Mouse (Mus musculus) G1E-ER4 (cell line): ENCODE results near the gene Slc9a3r2. TPM values are rescaled to one million over a fixed set of nuclear protein-coding genes. Genes with fewer than 3 reads are reported as not detected.

Source experiments
- GATA1 ChIP-seq: IDR thresholded peaks from one replicate; pipeline ENCODE4 v1.8.0; 2012; ENCODE audit warnings: low read length, inconsistent platforms
- polyA plus RNA-seq: library from polyadenylated mRNA; stranded (reverse); fragments of >175 nt; gene quantifications from 2 replicates; pipeline ENCODE4 v1.2.3, GENCODE M21; 2012

Gene Slc9a3r2
- polyA plus RNA-seq, 1 experiment: not detected

GRCm38 (mm10) chr17:24630072-24630471 is 20.1 kb downstream of the Slc9a3r2 start:
- no peak for TF ChIP-seq GATA1

GRCm38 (mm10) chr17:24628646-24629045 is 21.5 kb downstream of the Slc9a3r2 start:
- TF ChIP-seq GATA1: no peak

- no peak for TF ChIP-seq GATA1
These were observed 24.7 kb downstream of the Slc9a3r2 start for GRCm38 (mm10) chr17:24625472-24625871.

GRCm38 (mm10) chr17:24617561-24618194 is 32.4 kb downstream of the Slc9a3r2 start:
- no peak for TF ChIP-seq GATA1

GRCm38 (mm10) chr17:24610711-24611110 is 39.4 kb downstream of the Slc9a3r2 start:
- no peak for TF ChIP-seq GATA1

GRCm38 (mm10) chr17:24608874-24609273 is 41.3 kb downstream of the Slc9a3r2 start:
- no peak for TF ChIP-seq GATA1

GRCm38 (mm10) chr17:24608370-24608769 is 41.8 kb downstream of the Slc9a3r2 start:
- no peak for TF ChIP-seq GATA1

- TF ChIP-seq GATA1: no peak
These were observed 45.6 kb downstream of the Slc9a3r2 start for GRCm38 (mm10) chr17:24604557-24604956.

- no peak for TF ChIP-seq GATA1
These were observed 46.2 kb downstream of the Slc9a3r2 start for GRCm38 (mm10) chr17:24603961-24604360.

GRCm38 (mm10) chr17:24600502-24600901 is 49.6 kb downstream of the Slc9a3r2 start:
- TF ChIP-seq GATA1: no peak

- TF ChIP-seq GATA1: no peak
These were observed 52.1 kb downstream of the Slc9a3r2 start for GRCm38 (mm10) chr17:24597989-24598388.

- TF ChIP-seq GATA1: no peak
These were observed 53.5 kb downstream of the Slc9a3r2 start for GRCm38 (mm10) chr17:24596471-24597183.

- no peak for TF ChIP-seq GATA1
These were observed 54.1 kb downstream of the Slc9a3r2 start for GRCm38 (mm10) chr17:24596073-24596466.

- TF ChIP-seq GATA1: no peak
These were observed 54.7 kb downstream of the Slc9a3r2 start for GRCm38 (mm10) chr17:24595126-24596072.

- no peak for TF ChIP-seq GATA1
These were observed 55.9 kb downstream of the Slc9a3r2 start for GRCm38 (mm10) chr17:24593992-24594890.
